Mouse (Mus musculus): ENCODE results near the gene Timp4. TPM values are rescaled to one million over a fixed set of nuclear protein-coding genes. Genes with fewer than 3 reads are reported as not detected.
"Not testable (repeated sequence)": the region's sequence is repeated elsewhere in the genome, so short reads cannot be mapped to it uniquely, and the experiment has no call there.

Gene Timp4
- polyA plus RNA-seq, 1 experiment from 2014 or later, result 0.12 TPM

- H3K27ac ChIP-seq (ENCODE audit: low read depth), result no peak overlapping the region
- ATAC-seq (replicated peaks; ENCODE audit: low FRiP score, low TSS enrichment, low read depth) (no peak), DNase-seq (ENCODE audit: low spot score) (peak; percentile 35)
- WGBS, result 91% methylated on average over 3 of the region's 3 CpGs
- no peaks in the 10 kb centered on the region for H3K4me1 ChIP-seq (replicated peaks; ENCODE audit: control insufficient read depth, insufficient read depth, low read length)
- H3K9me3 ChIP-seq (ENCODE audit: control insufficient read depth, low read length), result no peaks in the 10 kb centered on the region
- H3K27me3 ChIP-seq (replicated peaks; ENCODE audit: control insufficient read depth, insufficient read depth, low read length), result no peaks in the 10 kb centered on the region
- no peak overlapping the region for H3K9ac ChIP-seq (ENCODE audit: low read length)
- no peak overlapping the region for H3K4me3 ChIP-seq (ENCODE audit: low read depth, low read length)
- no peak overlapping the region for H3K4me2 ChIP-seq (ENCODE audit: low read length)
- H3K36me3 ChIP-seq (ENCODE audit: control insufficient read depth, insufficient read depth, low read length), result no peaks in the 10 kb centered on the region
Observed at GRCm38 (mm10) chr6:115241939-115242338, 10.1 kb downstream of the Timp4 start.

GRCm38 (mm10) chr6:115241131-115241699 lies 10.8 kb downstream of the Timp4 start:
- Histone ChIP-seq H3K27me3 (replicated peaks; ENCODE audit: control insufficient read depth, insufficient read depth, low read length) (no peaks in the 10 kb centered on the region), H3K4me3 (ENCODE audit: low read depth, low read length) (no peak overlapping the region), H3K27ac (ENCODE audit: low read depth) (no peak overlapping the region), H3K9me3 (ENCODE audit: control insufficient read depth, low read length) (no peaks in the 10 kb centered on the region), H3K36me3 (ENCODE audit: control insufficient read depth, insufficient read depth, low read length) (no peaks in the 10 kb centered on the region), H3K4me1 (replicated peaks; ENCODE audit: control insufficient read depth, insufficient read depth, low read length) (no peaks in the 10 kb centered on the region), H3K4me2 (ENCODE audit: low read length) (no peak overlapping the region), H3K9ac (ENCODE audit: low read length) (no peak overlapping the region)
- DNase-seq (ENCODE audit: low spot score) (peak; percentile 38), ATAC-seq (replicated peaks; ENCODE audit: low FRiP score, low TSS enrichment, low read depth) (no peak)
- 55% methylated on average over 3 of the region's 3 CpGs for WGBS

- H3K4me3 ChIP-seq (ENCODE audit: low read depth, low read length); H3K4me2 ChIP-seq (ENCODE audit: low read length); H3K4me1 ChIP-seq (replicated peaks; ENCODE audit: control insufficient read depth, insufficient read depth, low read length); H3K9me3 ChIP-seq (ENCODE audit: control insufficient read depth, low read length); H3K36me3 ChIP-seq (ENCODE audit: control insufficient read depth, insufficient read depth, low read length); ATAC-seq (replicated peaks; ENCODE audit: low FRiP score, low TSS enrichment, low read depth); H3K27me3 ChIP-seq (replicated peaks; ENCODE audit: control insufficient read depth, insufficient read depth, low read length); DNase-seq (ENCODE audit: low spot score); H3K9ac ChIP-seq (ENCODE audit: low read length); H3K27ac ChIP-seq (ENCODE audit: low read depth): not testable (repeated sequence)
- WGBS, result 49% methylated on average over 2 of the region's 2 CpGs
Observed at GRCm38 (mm10) chr6:115240431-115240830, 11.6 kb downstream of the Timp4 start.

GRCm38 (mm10) chr6:115239335-115239734 lies 12.7 kb downstream of the Timp4 start:
- WGBS, result 86% methylated on average over 7 of the region's 7 CpGs
- no peak overlapping the region for H3K4me2 ChIP-seq (ENCODE audit: low read length)
- H3K4me1 ChIP-seq (replicated peaks; ENCODE audit: control insufficient read depth, insufficient read depth, low read length), result no peaks in the 10 kb centered on the region
- ATAC-seq (replicated peaks; ENCODE audit: low FRiP score, low TSS enrichment, low read depth), result no peak
- no peaks in the 10 kb centered on the region for H3K27me3 ChIP-seq (replicated peaks; ENCODE audit: control insufficient read depth, insufficient read depth, low read length)
- no peaks in the 10 kb centered on the region for H3K36me3 ChIP-seq (ENCODE audit: control insufficient read depth, insufficient read depth, low read length)
- DNase-seq (ENCODE audit: low spot score), result no peak
- H3K27ac ChIP-seq (ENCODE audit: low read depth), result no peak overlapping the region
- H3K9ac ChIP-seq (ENCODE audit: low read length), result no peak overlapping the region
- H3K9me3 ChIP-seq (ENCODE audit: control insufficient read depth, low read length), result no peaks in the 10 kb centered on the region
- H3K4me3 ChIP-seq (ENCODE audit: low read depth, low read length), result no peak overlapping the region

- no peak for DNase-seq (ENCODE audit: low spot score)
- H3K36me3 ChIP-seq (ENCODE audit: control insufficient read depth, insufficient read depth, low read length), result no peaks in the 10 kb centered on the region
- H3K4me1 ChIP-seq (replicated peaks; ENCODE audit: control insufficient read depth, insufficient read depth, low read length), result no peaks in the 10 kb centered on the region
- H3K4me2 ChIP-seq (ENCODE audit: low read length), result no peak overlapping the region
- 89% methylated on average over 9 of the region's 9 CpGs for WGBS
- no peak for ATAC-seq (replicated peaks; ENCODE audit: low FRiP score, low TSS enrichment, low read depth)
- no peak overlapping the region for H3K9ac ChIP-seq (ENCODE audit: low read length)
- no peak overlapping the region for H3K27ac ChIP-seq (ENCODE audit: low read depth)
- no peaks in the 10 kb centered on the region for H3K27me3 ChIP-seq (replicated peaks; ENCODE audit: control insufficient read depth, insufficient read depth, low read length)
- H3K4me3 ChIP-seq (ENCODE audit: low read depth, low read length), result no peak overlapping the region
- no peaks in the 10 kb centered on the region for H3K9me3 ChIP-seq (ENCODE audit: control insufficient read depth, low read length)
Observed at GRCm38 (mm10) chr6:115238031-115239027, 13.7 kb downstream of the Timp4 start.

- no peaks in the 10 kb centered on the region for H3K27me3 ChIP-seq (replicated peaks; ENCODE audit: control insufficient read depth, insufficient read depth, low read length)
- H3K9me3 ChIP-seq (ENCODE audit: control insufficient read depth, low read length), result no peaks in the 10 kb centered on the region
- H3K4me3 ChIP-seq (ENCODE audit: low read depth, low read length), result no peak overlapping the region
- 68% methylated on average over 1 of the region's 1 CpGs for WGBS
- H3K4me1 ChIP-seq (replicated peaks; ENCODE audit: control insufficient read depth, insufficient read depth, low read length), result no peaks in the 10 kb centered on the region
- H3K36me3 ChIP-seq (ENCODE audit: control insufficient read depth, insufficient read depth, low read length), result no peaks in the 10 kb centered on the region
- H3K9ac ChIP-seq (ENCODE audit: low read length), result no peak overlapping the region
- no peak overlapping the region for H3K27ac ChIP-seq (ENCODE audit: low read depth)
- no peak overlapping the region for H3K4me2 ChIP-seq (ENCODE audit: low read length)
- ATAC-seq (replicated peaks; ENCODE audit: low FRiP score, low TSS enrichment, low read depth), result no peak
- no peak for DNase-seq (ENCODE audit: low spot score)
Observed at GRCm38 (mm10) chr6:115232562-115232961, 19.4 kb downstream of the Timp4 start.

- Histone ChIP-seq H3K27ac (ENCODE audit: low read depth) (no peak overlapping the region), H3K9ac (ENCODE audit: low read length) (no peak overlapping the region), H3K4me3 (ENCODE audit: low read depth, low read length) (no peak overlapping the region), H3K27me3 (replicated peaks; ENCODE audit: control insufficient read depth, insufficient read depth, low read length) (no peaks in the 10 kb centered on the region), H3K9me3 (ENCODE audit: control insufficient read depth, low read length) (no peaks in the 10 kb centered on the region), H3K4me2 (ENCODE audit: low read length) (no peak overlapping the region), H3K36me3 (ENCODE audit: control insufficient read depth, insufficient read depth, low read length) (no peaks in the 10 kb centered on the region), H3K4me1 (replicated peaks; ENCODE audit: control insufficient read depth, insufficient read depth, low read length) (no peaks in the 10 kb centered on the region)
- DNase-seq (ENCODE audit: low spot score), result no peak
- WGBS, result 80% methylated on average over 4 of the region's 4 CpGs
- no peak for ATAC-seq (replicated peaks; ENCODE audit: low FRiP score, low TSS enrichment, low read depth)
Observed at GRCm38 (mm10) chr6:115231836-115232235, 20.2 kb downstream of the Timp4 start.

GRCm38 (mm10) chr6:115230557-115230956 lies 21.4 kb downstream of the Timp4 start:
- Histone ChIP-seq H3K9me3 (ENCODE audit: control insufficient read depth, low read length) (no peaks in the 10 kb centered on the region), H3K4me2 (ENCODE audit: low read length) (no peak overlapping the region), H3K4me1 (replicated peaks; ENCODE audit: control insufficient read depth, insufficient read depth, low read length) (no peaks in the 10 kb centered on the region), H3K9ac (ENCODE audit: low read length) (no peak overlapping the region), H3K4me3 (ENCODE audit: low read depth, low read length) (no peak overlapping the region), H3K27me3 (replicated peaks; ENCODE audit: control insufficient read depth, insufficient read depth, low read length) (no peaks in the 10 kb centered on the region), H3K27ac (ENCODE audit: low read depth) (no peak overlapping the region), H3K36me3 (ENCODE audit: control insufficient read depth, insufficient read depth, low read length) (no peaks in the 10 kb centered on the region)
- ATAC-seq (replicated peaks; ENCODE audit: low FRiP score, low TSS enrichment, low read depth) (no peak), DNase-seq (ENCODE audit: low spot score) (no peak)
- 66% methylated on average over 3 of the region's 3 CpGs for WGBS
